Mouse (Mus musculus): ENCODE results near the gene Wasl.

DNA sequence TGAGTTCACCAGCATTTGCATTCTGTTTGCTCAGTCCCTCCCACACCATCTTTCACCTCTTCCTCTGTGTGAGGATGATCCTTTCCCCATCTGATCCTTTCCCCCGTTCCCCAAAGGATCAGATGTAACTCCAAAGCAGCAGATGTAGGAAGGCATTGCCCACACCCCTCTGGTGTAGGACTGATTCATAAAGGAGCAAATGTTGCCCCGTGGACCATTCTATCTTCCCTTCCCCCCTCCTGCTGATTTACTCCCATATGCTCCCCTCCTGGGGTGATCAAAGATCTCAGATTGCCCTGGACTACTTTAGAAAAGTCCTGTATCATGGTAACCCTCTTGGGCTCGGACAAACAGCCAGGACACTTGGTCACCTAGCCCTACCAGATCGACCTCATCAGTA, 64.1 kb downstream of the Wasl start:
- no peak for TF ChIP-seq CTCF (IDR thresholded peaks at IDR 0.05; ENCODE audit: borderline replicate concordance, extremely low read depth, insufficient read depth, insufficient read length)
- no peak for TF ChIP-seq POLR2A (IDR thresholded peaks at IDR 0.05; ENCODE audit: borderline replicate concordance, extremely low read depth, insufficient read depth, insufficient read length, poor library complexity, severe bottlenecking)
